Mouse (Mus musculus) thymus, adult 2 months (tissue): Measurements from ENCODE around the gene Tmem259.

Experiments used
- CTCF ChIP-seq: fragments of 200-500 bp; IDR thresholded peaks from 2 replicates; pipeline ENCODE4 v1.5.1; 2012; ENCODE audit warnings: mild to moderate bottlenecking, control low read depth, low read length, moderate library complexity, borderline replicate concordance; ENCODE audit not compliant: control insufficient read depth, poor library complexity, insufficient read depth; ENCODE audit errors: extremely low read depth
- POLR2A ChIP-seq: fragments of 200-500 bp; IDR thresholded peaks from 2 replicates; pipeline ENCODE4 v1.6.1; 2012; ENCODE audit warnings: mild to moderate bottlenecking, low read length, control low read depth, moderate library complexity; ENCODE audit not compliant: control insufficient read depth, poor library complexity, insufficient read depth; ENCODE audit errors: extremely low read depth

DNA sequence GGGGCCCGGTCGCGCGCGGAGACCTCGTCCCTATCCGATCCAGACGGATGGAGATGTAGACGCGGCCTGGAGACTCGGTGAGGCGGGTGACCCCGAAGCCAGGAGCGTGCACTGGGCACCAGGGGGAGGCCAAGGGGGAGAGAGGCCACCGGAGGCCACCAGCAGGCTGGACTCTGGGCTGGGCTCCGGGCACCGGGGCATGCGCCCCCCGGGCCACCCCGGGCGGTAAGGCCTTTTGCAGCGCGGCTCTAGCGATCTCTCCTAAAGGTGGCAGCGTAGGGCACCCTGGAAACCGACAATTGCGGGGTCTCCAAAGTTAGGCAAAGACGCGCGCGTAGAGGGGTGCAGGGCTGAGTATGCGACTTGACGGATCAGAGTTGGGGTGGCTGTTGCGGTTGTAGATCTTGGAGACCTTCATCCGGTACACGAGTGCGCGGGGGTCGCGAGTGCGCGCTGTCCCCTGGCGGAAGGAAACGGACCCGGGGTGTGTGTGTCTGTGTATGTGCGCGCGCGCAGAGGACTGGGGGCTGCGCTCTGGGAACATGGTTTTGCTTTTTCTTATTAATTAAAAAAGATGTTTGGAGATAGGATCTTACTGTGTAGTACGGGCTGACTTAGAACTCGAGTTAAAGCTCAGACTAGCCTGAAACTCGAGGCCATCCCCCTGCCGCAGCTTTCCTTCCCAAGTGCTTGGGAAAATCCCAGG, 56.7 kb downstream of the Tmem259 start:
- TF ChIP-seq CTCF (0 out of 2 replicates have a peak, but pooled peaks have one; percentile 14), POLR2A (peak; percentile 60)
